Mouse (Mus musculus) gastrocnemius, adult 18-20 months (tissue): Measurements from ENCODE around the gene Synm. TPM values are rescaled to one million over a fixed set of nuclear protein-coding genes. Genes with fewer than 3 reads are reported as not detected.
A peak's percentile ranks its signal among the peaks of the same experiment; 100 is the strongest.

Experiments
- DNase-seq: peaks from one replicate; pipeline ENCODE4 v3.0.0; 2021; ENCODE audit warnings: low spot score
- long read RNA-seq, 2 experiments: library from polyadenylated mRNA; stranded (forward); transcript quantifications; one replicate each; pipeline ENCODE4 v2.0.0; 2021
- total RNA-seq, 2 experiments: library from RNA; stranded (reverse); gene quantifications; 2 replicates each; pipeline ENCODE4 v1.2.3; 2021

Gene Synm
- total RNA-seq, result 100 to 1,000 TPM; 384 to 452 TPM
- long read RNA-seq, experiment 1, full-length matches to known transcripts, result 65 of 136 reads
- long read RNA-seq, experiment 1, partial matches to known transcripts, result 31 of 136 reads
- long read RNA-seq, experiment 1, other reads (novel, unspliced or antisense), result 40 of 136 reads
- long read RNA-seq, experiment 2, full-length matches to known transcripts, result 40 of 85 reads
- long read RNA-seq, experiment 2, partial matches to known transcripts, result 12 of 85 reads
- long read RNA-seq, experiment 2, other reads (novel, unspliced or antisense), result 33 of 85 reads

DNA sequence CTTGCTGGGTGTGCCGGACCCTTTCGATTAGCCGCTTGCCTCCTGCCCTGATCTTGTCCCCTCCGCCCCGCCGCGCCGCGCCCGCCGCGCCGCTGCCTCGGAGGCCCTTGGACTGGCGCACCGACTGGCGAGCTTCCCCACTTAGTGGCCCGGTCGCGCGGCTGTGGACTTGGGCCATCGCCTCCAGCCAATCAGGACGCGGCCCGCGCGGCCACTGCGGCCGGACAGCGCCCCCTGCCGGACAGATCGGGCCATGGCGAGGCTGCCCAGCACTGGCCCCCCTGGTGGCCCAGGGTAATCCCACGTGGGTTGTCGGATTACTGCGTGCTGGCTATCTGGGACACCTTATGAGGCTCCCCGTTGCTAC is at the start of gene Synm:
TSS of gene Synm (minus strand) at position 114 of the 367 bp plus-strand sequence.
- DNase-seq, result peak; percentile 97

DNA sequence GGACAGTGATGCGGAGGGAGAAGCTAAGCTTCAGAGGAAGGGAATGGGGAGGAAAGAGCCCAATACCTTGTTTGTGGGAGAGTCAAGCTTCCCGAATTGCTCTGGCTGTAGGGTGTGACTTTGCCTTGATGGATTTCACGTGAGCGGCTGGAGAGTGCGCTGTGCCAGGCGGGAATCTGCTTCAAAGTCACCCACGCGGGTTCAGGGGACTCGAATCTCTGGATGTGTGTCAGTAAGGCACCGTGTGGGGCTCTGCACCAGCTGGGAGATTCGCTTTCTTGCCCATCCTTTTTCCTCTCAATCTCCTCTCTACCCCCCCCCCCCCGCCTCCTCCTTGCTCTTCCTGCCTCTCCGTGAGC is 44.3 kb upstream of the Synm start:
- DNase-seq, result no peak

DNA sequence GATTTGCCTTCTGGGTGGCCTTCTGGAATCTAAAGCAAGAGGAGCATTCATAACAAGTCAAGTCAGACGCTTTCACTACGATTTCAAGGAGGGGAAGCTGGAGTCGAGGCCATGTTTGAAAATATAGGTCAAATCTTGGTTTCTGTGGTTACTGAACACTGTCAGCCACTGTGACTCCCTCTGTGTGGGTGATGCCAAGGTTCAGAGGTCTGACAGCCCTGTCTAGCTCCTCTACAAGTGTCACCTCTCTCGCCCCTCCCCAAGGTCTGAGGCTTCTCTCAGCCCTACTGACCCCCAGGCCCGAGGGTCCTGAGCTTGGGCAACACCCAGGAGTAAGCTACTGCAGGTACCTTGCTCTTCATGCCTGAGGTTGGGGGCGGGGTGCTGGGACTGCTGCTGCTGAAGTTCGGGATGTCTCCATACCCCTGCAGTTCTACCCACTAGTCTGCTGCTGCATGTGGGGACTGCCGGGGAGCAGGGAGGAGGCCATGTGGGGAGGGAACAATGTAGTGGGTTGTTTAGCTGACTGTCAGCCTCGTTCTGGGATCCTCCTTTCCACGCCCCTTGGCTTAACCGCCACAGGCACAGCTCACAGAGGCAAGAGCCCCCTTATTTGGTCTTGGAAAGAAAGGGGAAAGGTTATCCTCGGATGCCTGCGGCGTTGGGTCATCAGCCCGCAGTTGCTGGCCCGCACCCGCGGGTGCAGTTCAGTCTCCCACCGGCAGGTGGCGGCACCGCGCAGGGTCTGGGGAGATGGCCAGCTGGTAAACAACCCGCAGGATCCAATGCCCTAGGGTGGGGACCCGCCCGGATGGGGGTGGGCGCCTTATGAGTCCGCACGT is 43.7 kb upstream of the Synm start:
- DNase-seq, result peak; percentile 83

DNA sequence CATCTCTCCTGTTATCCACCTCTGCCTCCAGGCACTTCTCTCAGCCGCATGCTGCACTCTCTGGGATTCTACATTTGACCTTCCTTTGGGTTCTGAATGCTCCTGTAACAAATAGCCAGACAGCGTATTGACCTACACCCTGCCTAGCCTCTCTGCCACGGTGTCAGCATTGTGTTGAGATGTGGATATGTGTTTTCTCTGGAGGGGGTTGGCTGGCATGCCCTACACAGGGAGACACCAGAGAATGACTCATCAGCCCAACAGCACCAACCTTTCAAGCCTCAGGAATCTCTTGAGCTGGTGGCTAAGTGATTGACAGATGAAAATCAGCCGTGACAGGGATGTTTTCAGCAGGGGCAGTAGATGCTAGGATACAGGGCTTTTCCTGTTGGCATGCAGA is 41.5 kb upstream of the Synm start:
- DNase-seq, result no peak

DNA sequence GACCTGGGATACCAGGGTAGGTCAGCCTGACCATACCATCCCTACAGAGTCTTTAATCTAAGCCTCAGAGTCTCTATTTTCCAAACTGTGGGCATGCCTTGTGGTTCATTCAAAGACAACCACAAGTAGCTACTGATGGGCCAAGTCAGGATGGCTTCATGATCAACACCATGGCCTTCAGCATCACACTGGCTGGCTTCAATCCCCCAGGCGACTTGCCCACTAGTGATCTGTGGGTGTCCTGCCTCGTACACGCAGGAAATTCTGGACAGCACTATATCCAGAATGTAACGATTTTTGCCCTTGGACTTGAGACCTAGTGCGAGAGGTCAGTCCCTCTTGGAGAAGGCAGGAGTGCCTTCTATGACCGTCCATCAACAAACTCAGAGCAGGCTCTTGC is 41.0 kb upstream of the Synm start:
- DNase-seq, result no peak

DNA sequence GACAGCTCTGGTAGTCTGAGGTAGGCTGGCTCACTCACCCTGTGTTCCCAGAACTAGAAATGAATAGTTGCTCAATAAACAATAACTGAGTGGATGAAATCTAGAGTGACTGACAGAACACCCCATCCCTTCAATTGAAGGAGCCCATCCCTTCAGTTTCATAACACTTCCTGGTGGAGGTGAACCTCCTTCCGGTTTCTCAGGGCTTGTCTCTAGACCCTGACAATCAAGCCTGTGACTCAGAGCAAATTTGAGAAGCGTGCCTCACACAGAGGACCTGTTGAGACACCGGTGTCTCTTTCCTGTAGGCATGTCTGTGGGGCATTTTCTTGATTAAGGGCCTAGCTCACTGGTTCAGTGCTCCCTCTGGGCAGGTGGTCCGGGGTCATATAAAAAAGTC is 38.9 kb upstream of the Synm start:
- no peak for DNase-seq

DNA sequence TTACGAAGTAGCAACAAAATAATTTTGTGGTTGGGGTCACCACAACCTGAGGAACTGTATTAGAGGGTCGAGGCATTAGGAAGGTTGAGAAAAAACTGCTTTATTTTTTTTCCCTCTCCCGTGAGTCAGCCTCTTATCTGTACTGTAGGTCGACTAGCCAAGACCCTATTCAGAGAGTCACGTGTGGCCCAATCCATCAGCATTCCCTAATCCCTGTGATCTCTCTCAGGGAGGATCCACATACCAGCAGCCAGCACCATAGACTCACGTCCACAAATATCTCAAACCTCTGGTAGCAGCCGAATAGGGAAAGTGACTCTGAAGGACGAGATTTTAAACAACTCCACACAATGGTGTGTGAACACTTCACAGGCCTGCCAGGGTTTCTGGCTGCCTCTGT is 37.5 kb upstream of the Synm start:
- DNase-seq, result no peak

DNA sequence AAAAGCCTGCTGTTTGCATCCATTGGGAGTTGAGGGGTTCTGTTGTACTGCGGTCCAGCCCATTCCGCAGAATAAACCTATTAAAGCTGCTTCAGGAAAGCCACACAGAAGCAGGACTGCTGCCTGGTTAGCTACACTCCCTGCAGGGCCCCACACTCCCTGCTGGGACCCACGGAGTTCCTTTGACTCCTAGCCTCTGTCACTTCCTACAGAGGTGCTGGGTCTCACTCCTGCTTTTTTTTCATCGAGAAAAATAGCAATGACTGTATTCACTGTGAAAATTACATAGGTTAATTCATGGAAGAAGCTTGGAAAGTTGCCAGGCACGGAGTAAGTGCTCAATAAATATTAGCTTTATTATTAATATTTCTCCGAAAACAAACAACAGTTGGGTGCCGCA is 33.9 kb upstream of the Synm start:
- no peak for DNase-seq

DNA sequence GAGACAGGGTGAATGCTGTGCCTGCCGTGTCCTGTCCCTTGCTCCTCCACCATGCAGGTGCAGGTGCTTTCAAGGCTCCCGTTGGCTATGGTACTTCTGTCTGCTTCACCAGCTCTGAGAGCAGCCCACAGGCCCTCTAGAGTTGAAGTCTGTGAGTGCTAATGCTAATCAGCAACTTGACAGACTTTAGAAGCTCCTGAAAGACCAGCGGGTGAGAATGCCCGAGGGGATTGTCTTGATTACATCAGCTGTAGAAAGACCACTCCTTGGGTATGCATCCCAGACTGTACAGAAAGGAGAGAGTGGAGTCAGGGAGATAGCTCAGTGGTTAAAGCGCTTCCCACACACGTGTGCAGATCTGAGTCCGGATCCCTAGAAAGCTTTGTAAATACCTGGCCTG is 31.7 kb upstream of the Synm start:
- no peak for DNase-seq

DNA sequence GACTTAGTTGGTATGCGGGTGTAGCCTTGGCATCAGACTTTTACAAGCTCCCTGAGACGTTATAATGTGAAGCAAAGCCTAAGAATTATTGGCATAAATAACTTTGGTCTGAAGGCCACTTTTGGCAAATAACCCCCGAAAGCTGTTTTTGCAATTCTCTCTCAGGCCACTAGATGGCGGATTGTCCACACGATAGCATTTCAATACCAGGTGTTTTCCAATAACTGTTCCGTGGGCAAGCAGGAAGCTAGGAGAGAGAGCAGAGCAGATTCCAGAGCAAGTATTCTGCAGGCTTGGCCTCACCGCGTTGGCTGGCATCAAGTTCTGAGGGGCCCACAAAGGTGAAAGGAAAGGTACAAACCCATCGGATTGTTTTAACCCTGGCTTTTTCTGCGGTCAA is 29.2 kb upstream of the Synm start:
- DNase-seq, result peak; percentile 71

DNA sequence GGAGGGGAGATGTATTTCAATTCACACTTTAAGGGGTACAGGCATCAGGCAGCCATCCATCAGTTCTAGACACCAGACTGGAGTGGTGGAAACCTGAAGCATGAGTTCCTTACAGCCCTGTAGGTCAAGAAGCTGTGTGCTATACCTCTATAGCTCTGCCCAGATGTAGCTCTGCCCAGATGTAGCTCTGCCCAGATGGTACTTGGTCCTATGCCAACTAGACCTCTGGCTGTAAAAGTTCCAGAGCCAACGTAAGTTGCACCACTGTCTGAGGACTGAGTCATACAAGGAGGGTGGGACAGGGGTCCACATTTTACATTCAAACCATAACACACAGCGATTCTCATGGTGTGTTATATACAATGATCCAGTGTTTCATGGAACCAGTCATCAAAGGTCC is 28.3 kb upstream of the Synm start:
- DNase-seq, result no peak

DNA sequence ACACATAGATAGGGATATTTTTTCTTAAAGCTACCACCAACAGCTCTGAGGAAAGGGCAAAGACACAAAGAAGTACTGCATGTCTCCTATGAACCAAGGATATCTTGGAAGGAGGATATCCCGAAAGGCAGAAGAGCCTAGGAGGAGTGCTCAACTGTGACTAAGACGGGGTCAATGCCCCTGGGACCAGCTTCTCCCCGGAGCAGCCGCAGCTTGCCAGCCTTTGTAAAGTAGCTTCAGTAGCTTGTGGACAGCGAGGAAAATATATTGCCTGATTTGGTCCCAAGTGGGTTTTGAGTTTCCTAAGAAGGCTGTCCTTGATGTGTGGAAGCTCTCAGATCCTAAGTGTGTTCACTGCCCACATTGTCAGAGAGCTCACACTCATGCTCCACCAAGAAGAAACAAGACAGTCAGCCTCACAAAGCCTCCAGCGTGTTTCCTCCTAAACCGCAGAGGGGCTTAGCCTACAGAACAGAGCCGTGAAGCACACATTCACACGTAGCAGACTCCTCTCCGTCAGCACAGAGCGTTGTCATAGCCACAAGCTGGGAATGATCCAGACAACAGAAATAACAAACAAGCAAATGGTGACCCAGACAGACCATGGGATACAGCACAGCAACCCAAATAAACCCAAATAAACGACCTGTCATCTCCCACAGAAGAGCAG is 17.2 kb upstream of the Synm start:
- no peak for DNase-seq

DNA sequence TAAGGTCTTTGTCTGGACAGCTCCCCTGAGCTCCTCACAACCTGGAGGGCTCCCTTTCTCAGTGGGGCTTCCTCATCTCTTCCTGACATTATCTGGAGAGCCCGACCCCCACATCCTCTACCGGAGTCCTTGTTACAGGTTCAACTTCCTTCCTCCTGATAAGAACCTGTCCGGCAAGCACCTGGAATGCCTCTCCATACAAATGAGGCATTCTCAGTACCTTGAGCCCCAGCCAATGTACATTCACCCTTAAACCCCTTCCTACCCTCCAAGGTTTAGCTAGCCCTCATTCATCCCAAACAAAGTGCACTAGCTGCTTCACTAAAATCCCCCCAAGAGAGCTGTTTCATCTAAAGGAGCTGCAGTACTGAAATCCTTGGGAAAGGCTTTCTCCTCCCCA is 16.1 kb upstream of the Synm start:
- DNase-seq, result no peak

DNA sequence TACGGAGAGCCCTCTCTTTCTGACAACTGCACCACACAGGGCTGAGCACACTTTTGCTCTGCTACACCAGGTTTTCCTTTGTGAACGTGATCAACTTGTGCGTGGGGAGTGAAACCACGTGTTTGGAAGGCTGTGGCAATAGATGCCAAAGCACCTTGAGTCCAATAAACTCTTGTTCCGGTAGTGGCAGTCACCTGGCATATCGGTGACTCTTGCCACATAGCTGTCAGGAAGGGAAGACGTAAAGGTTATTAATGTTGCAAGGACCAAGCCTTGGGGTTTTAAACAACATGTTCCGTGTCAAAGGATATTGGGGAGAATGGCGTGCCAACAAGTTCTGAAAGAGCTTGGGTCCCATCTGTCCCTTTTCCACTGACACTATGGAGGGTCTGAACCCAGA is 12.7 kb upstream of the Synm start:
- DNase-seq, result no peak

DNA sequence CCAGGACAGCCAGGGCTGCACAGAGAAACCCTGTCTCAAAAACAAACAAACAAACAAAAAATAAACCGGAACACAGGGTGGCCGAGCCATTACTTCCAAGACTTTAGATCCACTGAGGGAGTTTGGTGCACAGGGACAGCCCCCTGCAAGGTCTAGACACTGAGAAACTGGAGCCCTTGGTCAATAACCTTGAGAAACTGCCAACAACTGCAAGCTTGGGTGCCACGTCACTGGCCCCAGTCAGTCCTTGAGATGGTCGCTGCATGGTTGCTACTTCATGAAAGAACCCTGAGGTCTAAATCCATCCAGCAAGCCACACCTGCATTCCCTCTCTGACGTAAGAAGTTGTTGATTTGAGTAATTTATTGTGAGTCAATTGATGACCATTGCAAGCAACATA is 9.9 kb upstream of the Synm start:
- no peak for DNase-seq

DNA sequence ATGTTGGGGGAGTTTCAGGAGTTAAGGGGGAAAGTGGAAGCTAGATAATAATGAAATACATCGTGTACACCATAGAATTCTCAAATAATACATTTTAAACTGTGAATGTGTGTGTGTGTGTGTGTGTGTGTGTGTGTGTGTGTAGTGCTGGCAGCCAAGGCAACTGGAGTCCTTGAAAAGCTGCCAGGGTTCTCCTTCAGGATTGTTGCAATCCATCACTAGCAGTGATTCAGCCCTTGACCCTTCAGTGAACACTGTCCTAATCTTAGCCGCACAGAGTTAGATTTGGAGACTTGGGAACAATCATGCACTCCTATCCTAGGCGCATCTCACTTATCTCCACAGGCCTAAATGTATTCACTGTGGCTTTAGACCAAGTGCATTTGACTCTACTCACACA is 8.6 kb upstream of the Synm start:
- DNase-seq, result no peak

DNA sequence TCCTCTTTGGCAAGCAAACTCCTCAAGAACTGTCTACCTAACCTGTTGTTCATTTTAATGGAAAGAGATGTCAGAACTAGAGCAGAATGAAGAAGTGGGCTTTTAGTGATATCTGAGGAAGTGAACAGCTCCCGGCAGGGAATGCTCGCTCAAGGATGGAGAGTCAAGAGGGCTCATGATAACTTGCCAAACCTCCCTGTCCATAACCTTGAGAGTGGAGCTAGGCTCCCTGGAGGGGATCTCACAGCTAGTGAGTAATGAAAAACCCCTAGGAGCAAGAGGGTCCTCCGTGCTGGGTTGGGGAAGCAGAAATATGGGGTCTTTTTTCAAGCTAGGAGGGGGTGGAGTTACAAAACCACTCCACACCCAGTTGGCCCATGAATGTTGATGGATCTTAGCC is 4.1 kb upstream of the Synm start:
- no peak for DNase-seq

DNA sequence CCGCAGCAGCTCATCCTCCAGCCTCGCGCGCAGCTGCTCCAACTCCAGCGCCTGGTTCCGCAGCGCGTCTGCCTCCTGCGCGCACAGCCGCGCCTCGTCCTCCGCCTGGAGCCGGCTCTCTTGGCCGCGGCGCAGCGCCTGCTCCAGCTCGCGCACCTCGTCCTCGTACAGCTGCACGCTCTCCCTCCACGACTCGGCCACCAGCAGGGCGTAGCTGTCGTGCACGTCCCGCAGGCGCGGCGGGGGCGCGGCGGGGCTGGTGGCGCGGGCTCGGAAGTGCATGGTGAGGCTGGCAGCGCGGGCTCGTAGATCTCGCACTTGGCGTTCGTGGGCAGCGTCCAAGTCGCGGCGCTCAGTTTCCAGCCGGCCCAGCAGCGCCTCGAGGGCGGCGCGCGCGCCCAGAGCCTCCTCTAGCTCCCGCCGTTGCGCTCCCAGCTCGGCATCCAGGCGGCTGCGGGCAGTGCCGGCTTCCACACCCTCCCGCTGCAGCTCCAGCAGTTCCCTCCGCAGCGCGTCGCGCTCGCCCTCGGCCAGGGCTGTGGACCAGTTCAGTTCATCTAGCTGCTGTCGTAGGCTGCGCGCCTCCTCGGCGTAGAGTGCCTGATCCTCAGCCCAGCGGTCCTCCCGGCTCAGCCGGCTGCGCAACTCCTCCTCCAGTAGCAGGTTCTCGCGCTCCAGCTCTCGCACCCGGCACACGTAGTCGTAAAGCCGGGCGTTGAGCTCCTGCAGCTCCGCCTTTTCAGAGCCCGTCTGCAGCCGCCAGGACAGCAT is 499 bp downstream of the Synm start:
- no peak for DNase-seq

DNA sequence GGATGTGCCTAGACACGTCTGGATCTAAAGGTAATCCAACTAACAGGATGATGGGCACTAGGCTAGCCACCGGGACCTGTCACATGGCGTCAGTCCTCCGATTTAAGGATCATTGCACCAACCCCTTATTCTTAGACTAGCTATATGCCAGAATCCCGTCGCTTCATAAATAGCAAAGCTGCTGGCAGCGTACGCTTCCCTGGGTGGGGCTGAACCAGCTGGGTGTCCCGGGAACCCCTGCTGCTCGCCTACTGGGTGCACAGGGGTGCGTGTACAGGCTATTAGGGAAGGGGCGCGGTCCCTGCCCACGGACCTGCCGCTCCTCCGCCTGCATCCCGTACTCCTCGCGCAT is 1.1 kb downstream of the Synm start:
- peak; percentile 72 for DNase-seq

DNA sequence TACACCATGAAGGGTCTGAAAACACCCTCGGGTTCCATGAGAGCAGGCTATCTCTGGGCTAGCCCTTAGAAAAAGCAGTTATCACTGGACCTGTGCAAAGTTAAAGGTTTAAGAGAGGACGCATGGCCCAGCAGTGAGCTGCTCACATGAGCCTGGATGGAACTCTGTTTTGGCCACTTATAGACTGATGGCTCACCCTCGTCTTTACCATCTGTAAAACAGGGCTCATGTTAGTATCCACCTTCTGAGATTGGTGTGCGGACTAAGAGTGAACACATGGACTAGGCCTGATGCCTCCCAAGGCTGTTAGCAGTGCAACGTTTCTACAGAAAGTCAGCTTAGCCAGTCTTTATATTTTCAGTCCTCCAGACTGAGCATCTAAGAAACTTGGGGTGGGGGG is 2.9 kb downstream of the Synm start:
- no peak for DNase-seq

DNA sequence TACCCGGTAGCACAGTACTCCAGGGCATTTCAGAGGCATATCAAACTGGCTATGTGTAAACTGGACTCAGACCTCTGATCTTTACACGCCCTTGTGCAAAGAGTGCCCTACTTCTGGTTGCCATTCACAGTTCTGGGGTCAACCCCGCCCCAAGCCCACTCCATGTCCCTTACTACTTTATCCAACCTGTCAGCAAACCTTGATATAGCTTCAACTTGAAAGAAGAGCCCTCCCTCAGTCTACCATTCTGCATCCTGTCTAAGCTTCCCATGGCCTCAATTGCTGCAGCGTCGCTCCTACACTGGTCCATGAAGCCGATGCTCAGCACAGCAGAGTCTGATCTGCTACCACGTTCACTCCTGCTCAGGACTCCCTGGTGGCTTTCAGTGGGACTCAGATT is 4.2 kb downstream of the Synm start:
- no peak for DNase-seq

DNA sequence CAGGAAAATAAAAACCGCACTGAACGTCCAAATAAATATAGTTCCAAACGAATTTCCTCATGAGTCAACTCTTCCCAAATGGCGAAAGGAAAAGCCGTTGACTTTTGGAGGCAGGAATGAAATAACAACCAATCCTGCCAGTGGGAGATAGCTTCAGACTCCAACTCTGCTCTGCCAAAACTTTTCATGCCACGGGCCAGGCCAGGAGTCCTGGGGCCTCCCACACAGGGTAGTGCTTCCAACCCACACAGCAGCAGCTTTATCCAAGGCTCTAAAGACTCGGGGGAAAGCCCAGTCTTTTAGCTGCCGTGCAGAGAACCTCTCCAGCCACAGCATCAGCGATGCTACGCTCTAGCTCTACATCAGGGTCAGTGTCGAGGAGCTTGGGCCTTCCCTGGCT is 4.9 kb downstream of the Synm start:
- peak; percentile 60 for DNase-seq
